ENCODE assay signal across 8 mouse cellular contexts in genomic region chr9:96363581-96364140, GRCm38 (mm10). TPM values are rescaled to one million over a fixed set of nuclear protein-coding genes. Genes with fewer than 3 reads are reported as not detected.
DNase-seq lines count a peak whose midpoint lies in the region; ATAC-seq and TF ChIP-seq lines count a peak whose summit lies in the region.

No protein-coding gene starts in this region.

- H3K9me3 ChIP-seq in erythroblast, embryonic 14.5 days (ENCODE audit: control insufficient read depth, low read length) = no peaks in the 10 kb centered on the region
- no peaks in the 10 kb centered on the region for H3K9me3 ChIP-seq in heart, embryonic 12.5 days (replicated peaks)
- H3K9me3 ChIP-seq in kidney, embryonic 16.5 days (ENCODE audit: low read length) = no peaks in the 10 kb centered on the region
- no peaks in the 10 kb centered on the region for H3K9me3 ChIP-seq in midbrain, postnatal 0 days (ENCODE audit: low read length)

- H3K4me3 ChIP-seq in C2C12 (ENCODE audit: insufficient read depth, poor library complexity, severe bottlenecking) = peak overlapping the region; percentile 46
- peak overlapping the region; percentile 93 for H3K4me3 ChIP-seq in erythroblast, embryonic 14.5 days (replicated peaks)
- peak overlapping the region; percentile 97 for H3K4me3 ChIP-seq in heart, embryonic 12.5 days
- peak overlapping the region; percentile 72 for H3K4me3 ChIP-seq in kidney, embryonic 16.5 days (ENCODE audit: low read length)
- peak overlapping the region; percentile 86 for H3K4me3 ChIP-seq in midbrain, postnatal 0 days (ENCODE audit: low read depth, low read length)

- no peaks in the 10 kb centered on the region for H3K36me3 ChIP-seq in C2C12 (ENCODE audit: control insufficient read depth, insufficient read depth)
- H3K36me3 ChIP-seq in erythroblast, embryonic 14.5 days (ENCODE audit: control insufficient read depth) = peaks cover 23% of the 10 kb centered on the region
- H3K36me3 ChIP-seq in heart, embryonic 12.5 days = 0 out of 2 replicates have a peak, but pooled peaks cover 1% of the 10 kb centered on the region
- H3K36me3 ChIP-seq in kidney, embryonic 16.5 days (ENCODE audit: insufficient read depth, low read length) = no peaks in the 10 kb centered on the region
- no peaks in the 10 kb centered on the region for H3K36me3 ChIP-seq in midbrain, postnatal 0 days (ENCODE audit: insufficient read depth, low read length)

- peaks cover 50% of the 10 kb centered on the region for H3K79me2 ChIP-seq in C2C12 (ENCODE audit: control insufficient read depth, insufficient read depth)

- peak overlapping the region; percentile 99 for H3K27ac ChIP-seq in heart, embryonic 12.5 days (ENCODE audit: poor library complexity, severe bottlenecking)
- H3K27ac ChIP-seq in kidney, embryonic 16.5 days (ENCODE audit: low read length) = peak overlapping the region; percentile 94
- H3K27ac ChIP-seq in midbrain, postnatal 0 days (ENCODE audit: low read depth, low read length) = peak overlapping the region; percentile 84

- H3K4me2 ChIP-seq in heart, embryonic 12.5 days = peak overlapping the region; percentile 70
- H3K4me2 ChIP-seq in kidney, embryonic 16.5 days (replicated peaks; ENCODE audit: low read depth, low read length) = peak overlapping the region; percentile 64
- peak overlapping the region; percentile 63 for H3K4me2 ChIP-seq in midbrain, postnatal 0 days (ENCODE audit: low read depth, low read length, poor library complexity, severe bottlenecking)

- no peaks in the 10 kb centered on the region for H3K27me3 ChIP-seq in C2C12 (ENCODE audit: control insufficient read depth, insufficient read depth, insufficient read length)
- no peaks in the 10 kb centered on the region for H3K27me3 ChIP-seq in erythroblast, embryonic 14.5 days (ENCODE audit: control insufficient read depth)
- no peaks in the 10 kb centered on the region for H3K27me3 ChIP-seq in heart, embryonic 12.5 days (replicated peaks)
- no peaks in the 10 kb centered on the region for H3K27me3 ChIP-seq in kidney, embryonic 16.5 days (ENCODE audit: insufficient read depth, low read length)
- H3K27me3 ChIP-seq in midbrain, postnatal 0 days (ENCODE audit: insufficient read depth, low read length) = no peaks in the 10 kb centered on the region

- TF ChIP-seq POLR2A in brain, embryonic 14.5 days (IDR thresholded peaks at IDR 0.05; ENCODE audit: borderline replicate concordance, extremely low read depth, insufficient read depth, insufficient read length, poor library complexity, severe bottlenecking) = no peak

- peak overlapping the region; percentile 77 for H3ac ChIP-seq in C2C12 (ENCODE audit: control insufficient read depth, insufficient read length, low read depth)

- no peak for TF ChIP-seq CTCF in C2C12 (IDR thresholded peaks at IDR 0.05; ENCODE audit: control insufficient read depth, insufficient read depth, insufficient read length)
- no peak for TF ChIP-seq CTCF in brain, embryonic 14.5 days (IDR thresholded peaks at IDR 0.05; ENCODE audit: borderline replicate concordance, extremely low read depth, insufficient read depth, insufficient read length)
- no peak for TF ChIP-seq CTCF in midbrain, postnatal 0 days (IDR thresholded peaks at IDR 0.05)

- peak; percentile 74 for ATAC-seq in heart, embryonic 12.5 days (ENCODE audit: insufficient number of reproducible peaks, low FRiP score)
- peak; percentile 66 for ATAC-seq in kidney, embryonic 16.5 days (ENCODE audit: low FRiP score, low TSS enrichment)
- ATAC-seq in midbrain, postnatal 0 days (ENCODE audit: low FRiP score) = peak; percentile 63

- peak; percentile 65 for DNase-seq in brain, embryonic 14.5 days (ENCODE audit: low read depth)
- DNase-seq in liver = peak; percentile 81
- DNase-seq in midbrain, postnatal 0 days (ENCODE audit: low spot score) = peak; percentile 47
- DNase-seq in spleen, postnatal 36 days (ENCODE audit: low spot score in 2 of 2) = peak; percentile 68 to 72

- WGBS in heart, embryonic 12.5 days = 3% methylated on average over 64 of the region's 64 CpGs
- under 1% methylated on average over 60 of the region's 64 CpGs for WGBS in kidney, embryonic 16.5 days
- whole genome bisulfite sequencing in midbrain, postnatal 0 days = under 1% methylated on average over 62 of the region's 64 CpGs

- peak overlapping the region; percentile 92 for H3K9ac ChIP-seq in heart, embryonic 12.5 days
- peak overlapping the region; percentile 87 for H3K9ac ChIP-seq in kidney, embryonic 16.5 days (replicated peaks; ENCODE audit: low read length)
- peak overlapping the region; percentile 90 for H3K9ac ChIP-seq in midbrain, postnatal 0 days (replicated peaks; ENCODE audit: low read length, poor library complexity, severe bottlenecking)

- peaks cover 47% of the 10 kb centered on the region for H3K79me3 ChIP-seq in C2C12 (ENCODE audit: low read depth)

- H3K4me1 ChIP-seq in erythroblast, embryonic 14.5 days (ENCODE audit: control insufficient read depth) = peaks cover 34% of the 10 kb centered on the region
- H3K4me1 ChIP-seq in heart, embryonic 12.5 days (replicated peaks) = peaks cover 21% of the 10 kb centered on the region
- peaks cover 19% of the 10 kb centered on the region for H3K4me1 ChIP-seq in kidney, embryonic 16.5 days (ENCODE audit: insufficient read depth, low read length)
- peaks cover 11% of the 10 kb centered on the region; the same call in 1 of the 2 replicates for H3K4me1 ChIP-seq in midbrain, postnatal 0 days (ENCODE audit: insufficient read depth, low read length)

TF ChIP-seq in C2C12, 6 proteins besides CTCF, POLR2A, EP300 and RAD21:
- TF ChIP-seq MYOD1 (IDR thresholded peaks at IDR 0.05; ENCODE audit: control insufficient read depth, insufficient read length, low read depth) = no peak
- no peak for TF ChIP-seq MAX (IDR thresholded peaks at IDR 0.05)
- TF ChIP-seq CEBPB (IDR thresholded peaks at IDR 0.05; ENCODE audit: low read depth) = no peak
- TF ChIP-seq MYOG (IDR thresholded peaks at IDR 0.05; ENCODE audit: control insufficient read depth, extremely low read depth, insufficient read length) = no peak
- TF ChIP-seq USF1 (IDR thresholded peaks at IDR 0.05; ENCODE audit: low read depth) = no peak
- no peak for TF ChIP-seq FOSL1 (IDR thresholded peaks at IDR 0.05; ENCODE audit: insufficient read depth, low read length, poor library complexity, severe bottlenecking)

RNA-seq across cellular contexts. Expression of gene Atp1b3, which starts 0.6 kb away (rescaled TPM):
- 102 TPM for polyA plus RNA-seq in C2C12 (2012; fragmentation: generic; extraction: Trizol)
- polyA plus RNA-seq in brain, embryonic 14.5 days (2012; rRNA removed) = 68.3 and 96.6 TPM in 2 replicates
- polyA plus RNA-seq in erythroblast, embryonic 14.5 days (2012) = 9.5 and 10.7 TPM in 2 replicates
- 164 and 168 TPM in 2 replicates for polyA plus RNA-seq in heart, embryonic 12.5 days (2016; fragmentation: Nextera tagmentation; extraction: Ambion mirVana)
- polyA plus RNA-seq in kidney, embryonic 16.5 days (2015; fragmentation: Nextera tagmentation; extraction: Ambion mirVana) = 178 and 186 TPM in 2 replicates
- total RNA-seq in midbrain, postnatal 0 days (2014; rRNA removed) = 69.1 and 84.3 TPM in 2 replicates
- polyA plus RNA-seq in midbrain, postnatal 0 days (2015; fragmentation: Nextera tagmentation; extraction: Ambion mirVana) = 188 and 190 TPM in 2 replicates

Comparison
In these comparisons a context has a peak if more than half of its experiments do, and no peak if none do; other contexts are left out.
1. Peak in every context shown above with its lines: DNase-seq, ATAC-seq, H3K4me3 ChIP-seq and H3K27ac ChIP-seq.
2. H3K4me3 ChIP-seq: peak in every context shown above with its lines; median percentile 97 in heart, embryonic 12.5 days; 93 in erythroblast, embryonic 14.5 days; 86 in midbrain, postnatal 0 days; 72 in kidney, embryonic 16.5 days; 46 in C2C12.